Mouse (Mus musculus) testis, adult 2 months (tissue): ENCODE measurements around the gene Kcnip2.

ENCODE experiments used
- CTCF ChIP-seq: fragments of 200-500 bp; IDR thresholded peaks from 2 replicates; pipeline ENCODE4 v1.5.1; 2012; ENCODE audit warnings: low read depth, mild to moderate bottlenecking, inconsistent platforms, low read length, moderate library complexity; ENCODE audit not compliant: control insufficient read depth, insufficient read depth, insufficient replicate concordance
- POLR2A ChIP-seq: fragments of 200-500 bp; IDR thresholded peaks from 2 replicates; pipeline ENCODE4 v1.6.1; 2012; ENCODE audit warnings: low read depth, mild to moderate bottlenecking, inconsistent platforms, low read length, moderate library complexity; ENCODE audit not compliant: control insufficient read depth

DNA sequence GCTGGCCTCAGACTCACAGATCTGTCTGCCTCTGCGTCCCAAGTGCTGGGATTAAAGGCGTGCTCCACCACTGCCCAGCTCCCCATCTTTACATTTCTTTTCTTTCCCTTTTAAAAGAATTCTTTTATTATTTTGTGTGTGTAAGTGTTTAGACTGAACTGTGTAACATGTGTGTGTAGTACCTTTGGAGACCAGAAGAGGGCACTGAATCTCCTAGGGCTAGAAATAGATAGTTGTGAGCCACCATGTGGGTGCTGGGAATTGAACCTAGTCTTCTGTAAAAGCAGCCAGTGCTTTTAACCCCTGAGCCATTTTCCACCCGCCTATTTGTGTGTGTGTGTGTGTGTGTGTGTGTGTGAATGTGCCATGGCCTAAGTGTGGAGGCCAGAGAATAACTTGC lies 11.9 kb upstream of the Kcnip2 start:
- TF ChIP-seq CTCF (no peak), POLR2A (no peak)
